Mouse (Mus musculus) intestine, embryonic 14.5 days (tissue): Measurements from ENCODE around the gene Dnajb2. TPM values are rescaled to one million over a fixed set of nuclear protein-coding genes. Genes with fewer than 3 reads are reported as not detected.

Experiments
- ATAC-seq: fragments of 200-750 bp; cut with Nextera tagmentation; replicated peaks from 2 replicates; pipeline ENCODE4 v1.8.0; 2017; ENCODE audit warnings: low read depth, moderate number of reproducible peaks, moderate TSS enrichment, moderate library complexity; ENCODE audit not compliant: low FRiP score, low TSS enrichment
- DNase-seq: peaks from one replicate; pipeline ENCODE4 v3.0.0-alpha.2; 2018; ENCODE audit warnings: low spot score
- H3K27ac ChIP-seq: fragments of 300-500 bp; sonication (generic); 2 replicates; pipeline ENCODE4 v1.5.1; 2014; ENCODE audit warnings: low read depth, mild to moderate bottlenecking, control low read depth
- H3K27me3 ChIP-seq: fragments of 300-500 bp; sonication (generic); replicated peaks from 2 replicates; pipeline ENCODE4 v1.6.1; 2014; ENCODE audit warnings: low read length, control low read depth; ENCODE audit not compliant: control insufficient read depth, insufficient read depth
- H3K36me3 ChIP-seq: fragments of 300-500 bp; sonication (generic); 2 replicates; pipeline ENCODE4 v1.6.1; 2014; ENCODE audit warnings: low read length, control low read depth; ENCODE audit not compliant: control insufficient read depth, insufficient read depth
- H3K4me1 ChIP-seq: fragments of 300-500 bp; sonication (generic); replicated peaks from 2 replicates; pipeline ENCODE4 v1.6.1; 2014; ENCODE audit warnings: low read length, control low read depth, mixed read lengths; ENCODE audit not compliant: control insufficient read depth, insufficient read depth
- H3K4me2 ChIP-seq: fragments of 300-500 bp; sonication (generic); 2 replicates; pipeline ENCODE4 v1.6.1; 2014; ENCODE audit warnings: low read length
- H3K4me3 ChIP-seq: fragments of 300-500 bp; sonication (generic); 2 replicates; pipeline ENCODE4 v1.5.1; 2014; ENCODE audit warnings: low read depth, low read length, control low read depth, mixed read lengths
- H3K9ac ChIP-seq: fragments of 300-500 bp; sonication (generic); 2 replicates; pipeline ENCODE4 v1.6.1; 2014; ENCODE audit warnings: mild to moderate bottlenecking, low read length
- H3K9me3 ChIP-seq: fragments of 300-500 bp; sonication (generic); 2 replicates; pipeline ENCODE4 v1.6.1; 2016; ENCODE audit warnings: low read length, control low read depth; ENCODE audit not compliant: control insufficient read depth
- WGBS: fragments of 180-500 bp; shearing (Covaris S2); extraction: QIAGEN DNeasy Blood & Tissue Kit; methylation state at CpG from one replicate; pipeline ENCODE4 v1.1.7; 2014; 5-methylcytosine and 5-hydroxymethylcytosine counted together
- polyA plus RNA-seq: library from polyadenylated mRNA; unstranded; fragments of >200 nt; fragmentation: Nextera tagmentation; extraction: Ambion mirVana; gene quantifications from 2 replicates; pipeline ENCODE4 v1.2.1, GENCODE M21; 2014

Dnajb2 gene
- polyA plus RNA-seq, 1 experiment from 2014 or later: 14.2 TPM

- H3K4me2 ChIP-seq: no peak overlapping the region
- H3K27ac ChIP-seq: no peak overlapping the region
- H3K9ac ChIP-seq: no peak overlapping the region
- no peaks in the 10 kb centered on the region for H3K27me3 ChIP-seq
- H3K36me3 ChIP-seq: peaks cover 25% of the 10 kb centered on the region
- no peak for ATAC-seq
- H3K9me3 ChIP-seq: no peaks in the 10 kb centered on the region
- 90% methylated on average over 10 of the region's 10 CpGs for WGBS
- H3K4me1 ChIP-seq: peaks cover 6% of the 10 kb centered on the region; the same call in 1 of the 2 replicates
- no peak for DNase-seq
- no peak overlapping the region for H3K4me3 ChIP-seq
These were observed 3.4 kb downstream of the Dnajb2 start for GRCm38 (mm10) chr1:75239591-75239990.

- H3K27me3 ChIP-seq: no peaks in the 10 kb centered on the region
- no peaks in the 10 kb centered on the region for H3K9me3 ChIP-seq
- 86% methylated on average over 14 of the region's 14 CpGs for WGBS
- peaks cover 25% of the 10 kb centered on the region for H3K36me3 ChIP-seq
- H3K4me2 ChIP-seq: no peak overlapping the region
- H3K4me1 ChIP-seq: peaks cover 8% of the 10 kb centered on the region
- no peak overlapping the region for H3K9ac ChIP-seq
- no peak overlapping the region for H3K27ac ChIP-seq
- ATAC-seq (no peak), DNase-seq (no peak)
- no peak overlapping the region for H3K4me3 ChIP-seq
These were observed 7.2 kb downstream of the Dnajb2 start for GRCm38 (mm10) chr1:75243411-75243810.

DNA sequence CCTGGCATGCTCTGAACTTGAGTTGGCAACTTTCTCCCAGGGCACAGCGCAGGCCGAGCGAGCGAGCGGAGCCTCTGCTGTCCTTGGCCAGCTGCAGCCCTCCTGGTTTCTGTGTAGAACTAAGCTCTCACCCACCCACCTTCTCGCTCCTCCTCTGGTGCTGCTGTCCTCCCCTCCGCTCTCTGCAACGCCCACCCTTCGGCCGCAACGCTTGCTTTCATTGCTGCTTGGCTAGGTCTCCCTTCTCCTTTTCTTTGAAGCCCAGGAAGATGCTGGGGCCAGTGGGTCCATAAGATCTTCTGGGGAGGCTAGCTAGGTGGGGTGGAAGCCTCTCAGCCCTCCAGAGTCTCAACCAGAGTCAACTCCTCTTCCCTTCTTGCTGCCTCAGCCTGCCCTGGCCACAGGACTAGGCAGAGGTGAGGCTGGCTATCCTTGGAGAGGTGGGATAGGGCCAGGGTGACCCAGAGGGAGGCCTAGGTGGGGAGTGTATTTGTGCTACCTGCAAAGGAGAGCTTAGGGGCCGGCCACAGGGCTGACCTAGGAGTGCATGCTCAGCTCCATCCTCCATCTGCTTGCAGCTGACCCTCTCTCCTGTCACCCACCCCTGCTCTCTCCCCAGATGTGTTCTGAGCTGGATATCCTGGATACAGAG, 8.1 kb downstream of the Dnajb2 start:
- ATAC-seq (no peak), DNase-seq (no peak)
- Histone ChIP-seq H3K4me1 (peaks cover 10% of the 10 kb centered on the region), H3K27ac (no peak overlapping the region), H3K4me3 (no peak overlapping the region), H3K9me3 (no peaks in the 10 kb centered on the region), H3K9ac (no peak overlapping the region), H3K4me2 (no peak overlapping the region), H3K36me3 (peaks cover 25% of the 10 kb centered on the region), H3K27me3 (no peaks in the 10 kb centered on the region)
- WGBS: 87% methylated on average over 12 of the region's 12 CpGs

GRCm38 (mm10) chr1:75244836-75245235, 8.6 kb downstream of the Dnajb2 start:
- DNase-seq: no peak
- no peak overlapping the region for H3K4me2 ChIP-seq
- no peaks in the 10 kb centered on the region for H3K27me3 ChIP-seq
- 24% methylated on average over 4 of the region's 4 CpGs for WGBS
- H3K9me3 ChIP-seq: no peaks in the 10 kb centered on the region
- peaks cover 10% of the 10 kb centered on the region for H3K4me1 ChIP-seq
- peaks cover 24% of the 10 kb centered on the region for H3K36me3 ChIP-seq
- no peak overlapping the region for H3K4me3 ChIP-seq
- no peak overlapping the region for H3K9ac ChIP-seq
- no peak overlapping the region for H3K27ac ChIP-seq
- ATAC-seq: peak; percentile 44; the same call in 1 of the 2 replicates

DNA sequence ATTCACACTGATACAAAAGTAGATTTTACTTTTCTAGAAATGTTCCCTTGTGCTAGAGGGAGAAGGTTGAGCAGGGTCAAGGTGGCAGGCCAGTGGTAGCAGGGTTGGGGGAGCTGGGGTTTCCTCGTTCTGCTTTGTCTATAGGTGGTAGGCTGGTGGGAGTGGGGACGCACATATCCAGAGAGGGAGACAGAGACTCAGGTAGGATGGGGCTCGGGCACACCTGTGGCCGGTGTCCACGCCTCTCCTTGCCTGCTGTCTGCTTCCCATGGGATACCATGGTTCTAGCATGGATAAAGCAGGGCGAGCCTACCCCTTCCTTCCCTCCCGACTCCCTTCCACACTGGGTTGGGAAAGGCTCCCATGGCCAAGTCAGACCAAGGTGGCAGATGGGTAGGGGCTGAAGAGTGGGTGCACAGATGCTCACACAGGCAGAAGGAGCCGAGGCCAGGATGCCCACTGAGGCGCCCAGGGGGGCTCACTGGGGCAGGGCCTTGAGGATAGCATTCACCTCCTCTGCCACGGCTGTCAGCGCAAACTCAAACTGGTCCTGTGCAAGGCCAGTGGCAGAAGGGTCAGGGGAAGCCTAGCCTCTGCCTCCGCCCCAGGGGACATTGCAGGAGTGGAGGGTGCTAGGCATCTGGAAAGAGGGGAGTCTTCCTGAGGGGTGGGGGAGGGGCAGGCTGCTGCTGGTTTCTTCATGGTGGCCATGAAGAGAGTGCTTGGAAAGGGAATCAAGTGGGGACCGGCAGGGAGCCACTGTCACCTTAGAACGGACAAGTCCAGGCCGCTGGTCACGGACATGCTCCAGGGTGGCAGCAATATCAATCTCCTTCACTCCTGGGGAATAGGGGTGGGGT, 11.1 kb downstream of the Dnajb2 start:
- H3K9ac ChIP-seq: no peak overlapping the region
- no peaks in the 10 kb centered on the region for H3K27me3 ChIP-seq
- H3K27ac ChIP-seq: no peak overlapping the region
- H3K4me3 ChIP-seq: no peak overlapping the region
- no peaks in the 10 kb centered on the region for H3K9me3 ChIP-seq
- WGBS: 81% methylated on average over 16 of the region's 16 CpGs
- peaks cover 12% of the 10 kb centered on the region for H3K36me3 ChIP-seq
- no peak overlapping the region for H3K4me2 ChIP-seq
- DNase-seq: no peak
- ATAC-seq: no peak
- H3K4me1 ChIP-seq: peaks cover 15% of the 10 kb centered on the region

DNA sequence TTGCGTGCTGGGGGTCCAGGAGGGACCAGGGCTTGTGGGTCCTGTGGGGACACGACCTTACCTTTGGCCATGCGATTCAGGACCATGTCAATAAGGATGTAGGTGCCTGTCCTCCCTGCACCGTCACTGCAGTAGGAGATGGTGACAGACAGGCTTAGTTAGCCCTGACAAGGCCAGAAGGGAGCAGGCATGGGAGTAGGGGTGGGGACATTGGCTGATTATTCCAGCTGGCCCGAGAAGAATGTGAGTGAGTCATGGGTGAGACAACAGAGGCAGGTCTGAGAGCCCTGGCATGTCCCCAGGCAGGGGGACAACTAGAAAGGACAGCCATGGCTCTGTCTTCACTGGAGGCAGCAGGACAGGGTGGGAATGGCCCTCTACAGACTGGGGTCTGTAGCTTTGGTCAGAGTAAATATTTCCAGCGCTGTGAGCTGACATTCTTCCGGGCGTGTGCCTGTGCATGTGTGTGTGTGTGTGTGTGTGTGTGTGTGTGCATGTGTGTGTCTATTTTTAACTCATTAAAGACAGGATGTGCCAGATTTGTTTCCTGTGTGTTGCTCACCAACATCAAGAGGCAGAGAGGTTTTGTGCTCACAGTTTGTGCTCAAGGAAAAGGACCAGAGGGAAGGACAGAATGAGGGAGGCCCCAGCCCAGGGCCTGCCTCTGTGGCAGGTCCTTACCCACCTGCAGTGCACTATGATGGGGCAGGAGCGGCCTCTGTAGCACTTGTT, 12.0 kb downstream of the Dnajb2 start:
- Histone ChIP-seq H3K9me3 (no peaks in the 10 kb centered on the region), H3K27me3 (no peaks in the 10 kb centered on the region), H3K4me2 (no peak overlapping the region), H3K9ac (no peak overlapping the region), H3K4me3 (no peak overlapping the region), H3K36me3 (peaks cover 7% of the 10 kb centered on the region; the same call in 1 of the 2 replicates), H3K4me1 (peaks cover 15% of the 10 kb centered on the region), H3K27ac (peak overlapping the region; percentile 43; the same call in 1 of the 2 replicates)
- no peak for DNase-seq
- 39% methylated on average over 9 of the region's 9 CpGs for WGBS
- peak; percentile 18; the same call in 1 of the 2 replicates for ATAC-seq

DNA sequence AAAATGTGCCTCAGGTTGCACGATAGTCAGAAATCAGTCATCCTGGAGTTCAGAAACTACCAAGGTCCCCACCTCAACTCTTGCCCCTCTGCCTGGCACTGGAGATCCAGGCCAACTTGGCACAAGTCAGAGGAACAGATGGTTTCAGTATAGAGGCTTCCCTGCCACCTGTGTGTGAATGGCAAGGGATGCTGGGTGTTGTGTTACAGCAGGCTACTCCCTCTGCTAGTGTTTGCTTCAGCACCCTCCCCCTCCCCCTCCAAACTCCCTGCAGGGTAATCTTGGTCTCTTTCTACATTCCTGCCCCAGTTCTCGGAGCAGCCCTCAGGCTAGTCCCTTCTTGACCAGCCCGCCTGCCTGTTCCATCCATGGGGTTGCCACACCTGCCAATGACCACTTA, 14.3 kb downstream of the Dnajb2 start:
- Histone ChIP-seq H3K36me3 (no peaks in the 10 kb centered on the region), H3K27me3 (no peaks in the 10 kb centered on the region), H3K9ac (no peak overlapping the region), H3K9me3 (no peaks in the 10 kb centered on the region), H3K4me2 (no peak overlapping the region), H3K4me3 (no peak overlapping the region), H3K4me1 (peaks cover 15% of the 10 kb centered on the region), H3K27ac (no peak overlapping the region)
- DNase-seq (no peak), ATAC-seq (no peak)
- WGBS: 75% methylated on average over 3 of the region's 3 CpGs

GRCm38 (mm10) chr1:75251112-75251970, 15.1 kb downstream of the Dnajb2 start:
- no peak overlapping the region for H3K4me3 ChIP-seq
- 5% methylated on average over 21 of the region's 22 CpGs for WGBS
- peak overlapping the region; percentile 54 for H3K4me2 ChIP-seq
- peak; percentile 67 for ATAC-seq
- H3K4me1 ChIP-seq: peaks cover 15% of the 10 kb centered on the region
- H3K27me3 ChIP-seq: no peaks in the 10 kb centered on the region
- peak; percentile 88 for DNase-seq
- no peak overlapping the region for H3K9ac ChIP-seq
- no peaks in the 10 kb centered on the region for H3K36me3 ChIP-seq
- H3K9me3 ChIP-seq: no peaks in the 10 kb centered on the region
- H3K27ac ChIP-seq: no peak overlapping the region
